Mouse (Mus musculus): Measurements from ENCODE around the gene Cic. TPM values are rescaled to one million over a fixed set of nuclear protein-coding genes. Genes with fewer than 3 reads are reported as not detected.

The Cic gene
- total RNA-seq (2022): 100 to 1,000 TPM; 196 to 238 (median 227) TPM

- peak in 1 of 2 experiments; percentile 99 for DNase-seq (ENCODE audit: low spot score in 2 of 2)
Measured at GRCm38 (mm10) chr7:25267301-25267750, at the start of gene Cic. TSS of gene Cic (plus strand) at chr7:25267704.

- DNase-seq (ENCODE audit: low spot score in 2 of 2): peak in 1 of 2 experiments; percentile 25
Measured at GRCm38 (mm10) chr7:25218705-25219415, 48.6 kb upstream of the Cic start.

GRCm38 (mm10) chr7:25219416-25219750, 48.1 kb upstream of the Cic start:
- DNase-seq (ENCODE audit: low spot score in 2 of 2): no peak

GRCm38 (mm10) chr7:25219756-25220456, 47.6 kb upstream of the Cic start:
- peak; percentile 88 to 94 for DNase-seq (ENCODE audit: low spot score in 2 of 2)

- DNase-seq (ENCODE audit: low spot score in 2 of 2): no peak
Measured at GRCm38 (mm10) chr7:25220457-25221101, 46.9 kb upstream of the Cic start, which contains the start of gene Dedd2. TSS of gene Dedd2 (minus strand) at chr7:25220615.

GRCm38 (mm10) chr7:25221102-25221883, 46.2 kb upstream of the Cic start, which contains the start of gene Zfp526:
TSS of gene Zfp526 (plus strand) at chr7:25221425.
- DNase-seq (ENCODE audit: low spot score in 2 of 2): peak; percentile 89 to 97

- no peak for DNase-seq (ENCODE audit: low spot score in 2 of 2)
Measured at GRCm38 (mm10) chr7:25222275-25222967, 45.1 kb upstream of the Cic start.

GRCm38 (mm10) chr7:25227523-25228300, 39.8 kb upstream of the Cic start:
- no peak for DNase-seq (ENCODE audit: low spot score in 2 of 2)

- DNase-seq (ENCODE audit: low spot score in 2 of 2): no peak
Measured at GRCm38 (mm10) chr7:25230690-25231285, 36.7 kb upstream of the Cic start.

GRCm38 (mm10) chr7:25232101-25232648, 35.3 kb upstream of the Cic start:
- no peak for DNase-seq (ENCODE audit: low spot score in 2 of 2)

GRCm38 (mm10) chr7:25233061-25233460, 34.4 kb upstream of the Cic start:
- no peak for DNase-seq (ENCODE audit: low spot score in 2 of 2)

- DNase-seq (ENCODE audit: low spot score in 2 of 2): no peak
Measured at GRCm38 (mm10) chr7:25235526-25235925, 32.0 kb upstream of the Cic start.

GRCm38 (mm10) chr7:25237249-25238014, 30.1 kb upstream of the Cic start, which contains the start of gene Gsk3a:
TSS of gene Gsk3a (minus strand) at chr7:25237851.
- DNase-seq (ENCODE audit: low spot score in 2 of 2): peak in 1 of 2 experiments; percentile 97

GRCm38 (mm10) chr7:25238015-25238706, 29.3 kb upstream of the Cic start:
- peak; percentile 93 to 96 for DNase-seq (ENCODE audit: low spot score in 2 of 2)

GRCm38 (mm10) chr7:25238829-25239623, 28.5 kb upstream of the Cic start:
- DNase-seq (ENCODE audit: low spot score in 2 of 2): peak; percentile 71 to 86

GRCm38 (mm10) chr7:25240631-25241030, 26.9 kb upstream of the Cic start:
- DNase-seq (ENCODE audit: low spot score in 2 of 2): no peak

- peak; percentile 62 to 85 for DNase-seq (ENCODE audit: low spot score in 2 of 2)
Measured at GRCm38 (mm10) chr7:25241062-25241461, 26.4 kb upstream of the Cic start.

Data from left cerebral cortex, adult 8-10 months (tissue).